Mouse (Mus musculus): ENCODE results near the gene Rcor3.

Rcor3 gene

GRCm38 (mm10) chr1:192070618-192071051 is 67.2 kb downstream of the Rcor3 start:
- no peak for DNase-seq (ENCODE audit: low read depth, low spot score)

GRCm38 (mm10) chr1:192069971-192070591 is 67.8 kb downstream of the Rcor3 start:
- no peak for DNase-seq (ENCODE audit: low read depth, low spot score)

- no peak for DNase-seq (ENCODE audit: low read depth, low spot score)
These were observed 69.7 kb downstream of the Rcor3 start for GRCm38 (mm10) chr1:192068188-192068587.

- no peak for DNase-seq (ENCODE audit: low read depth, low spot score)
These were observed 70.9 kb downstream of the Rcor3 start for GRCm38 (mm10) chr1:192066956-192067355.

GRCm38 (mm10) chr1:192063209-192063946 is 74.5 kb downstream of the Rcor3 start:
- DNase-seq (ENCODE audit: low read depth, low spot score) = no peak

- peak; percentile 71 for DNase-seq (ENCODE audit: low read depth, low spot score)
These were observed 75.2 kb downstream of the Rcor3 start for GRCm38 (mm10) chr1:192062682-192063081.

GRCm38 (mm10) chr1:192061666-192062306 is 76.1 kb downstream of the Rcor3 start:
- peak; percentile 71 for DNase-seq (ENCODE audit: low read depth, low spot score)

GRCm38 (mm10) chr1:192058911-192059310 is 79.0 kb downstream of the Rcor3 start:
- DNase-seq (ENCODE audit: low read depth, low spot score) = no peak

- DNase-seq (ENCODE audit: low read depth, low spot score) = no peak
These were observed 84.1 kb downstream of the Rcor3 start for GRCm38 (mm10) chr1:192053726-192054125.

- no peak for DNase-seq (ENCODE audit: low read depth, low spot score)
These were observed 84.9 kb downstream of the Rcor3 start for GRCm38 (mm10) chr1:192052986-192053385.

- DNase-seq (ENCODE audit: low read depth, low spot score) = no peak
These were observed 85.4 kb downstream of the Rcor3 start for GRCm38 (mm10) chr1:192052461-192052860.
